Mouse (Mus musculus) G1E-ER4 (cell line): ENCODE measurements around the gene Mbd3. TPM values are rescaled to one million over a fixed set of nuclear protein-coding genes. Genes with fewer than 3 reads are reported as not detected.

Experiments
- GATA1 ChIP-seq: IDR thresholded peaks from one replicate; pipeline ENCODE4 v1.8.0; 2012; ENCODE audit warnings: low read length, inconsistent platforms
- polyA plus RNA-seq: library from polyadenylated mRNA; stranded (reverse); fragments of >175 nt; gene quantifications from 2 replicates; pipeline ENCODE4 v1.2.3, GENCODE M21; 2012

Mbd3 gene
- polyA plus RNA-seq, 1 experiment, result 289 TPM

- TF ChIP-seq GATA1, result no peak
Measured at GRCm38 (mm10) chr10:80432936-80433512, 33.7 kb upstream of the Mbd3 start.

- TF ChIP-seq GATA1, result no peak
Measured at GRCm38 (mm10) chr10:80432387-80432785, 33.0 kb upstream of the Mbd3 start.

GRCm38 (mm10) chr10:80431570-80432386, 32.4 kb upstream of the Mbd3 start:
- TF ChIP-seq GATA1, result no peak

- no peak for TF ChIP-seq GATA1
Measured at GRCm38 (mm10) chr10:80430375-80430980, 31.1 kb upstream of the Mbd3 start.

- TF ChIP-seq GATA1, result no peak
Measured at GRCm38 (mm10) chr10:80429800-80430199, 30.4 kb upstream of the Mbd3 start.

- no peak for TF ChIP-seq GATA1
Measured at GRCm38 (mm10) chr10:80425041-80425440, 25.7 kb upstream of the Mbd3 start.

- no peak for TF ChIP-seq GATA1
Measured at GRCm38 (mm10) chr10:80423562-80423961, 24.2 kb upstream of the Mbd3 start.

GRCm38 (mm10) chr10:80421651-80422472, 22.5 kb upstream of the Mbd3 start:
- TF ChIP-seq GATA1, result no peak

GRCm38 (mm10) chr10:80421208-80421607, 21.9 kb upstream of the Mbd3 start:
- TF ChIP-seq GATA1, result no peak

- no peak for TF ChIP-seq GATA1
Measured at GRCm38 (mm10) chr10:80420729-80421128, 21.4 kb upstream of the Mbd3 start.

GRCm38 (mm10) chr10:80419419-80419818, 20.1 kb upstream of the Mbd3 start:
- no peak for TF ChIP-seq GATA1

- no peak for TF ChIP-seq GATA1
Measured at GRCm38 (mm10) chr10:80418311-80418710, 19.0 kb upstream of the Mbd3 start.

GRCm38 (mm10) chr10:80417841-80418240, 18.5 kb upstream of the Mbd3 start:
- no peak for TF ChIP-seq GATA1

GRCm38 (mm10) chr10:80417371-80417770, 18.0 kb upstream of the Mbd3 start:
- TF ChIP-seq GATA1, result no peak

- TF ChIP-seq GATA1, result no peak
Measured at GRCm38 (mm10) chr10:80415566-80415965, 16.2 kb upstream of the Mbd3 start.
